Mouse (Mus musculus) gonadal fat pad, adult 2 months (tissue): ENCODE results near the gene Olfr155. TPM values are rescaled to one million over a fixed set of nuclear protein-coding genes. Genes with fewer than 3 reads are reported as not detected.

ENCODE experiments used
- DNase-seq: peaks from one replicate; pipeline ENCODE4 v3.0.0-alpha.2; 2012; ENCODE audit warnings: low read depth
- polyA plus RNA-seq: library from polyadenylated mRNA; depleted of rRNA; stranded (reverse); fragments of >200 nt; gene quantifications from 2 replicates; pipeline ENCODE4 v1.2.3, GENCODE M21; 2012; rRNA removed

Olfr155 gene
- polyA plus RNA-seq = not detected in 2 replicates

GRCm38 (mm10) chr4:43851265-43851664, at the start of gene Olfr155:
Olfr155 (plus strand) TSS chr4:43851565.
- no peak for DNase-seq

- no peak for DNase-seq
Observed at GRCm38 (mm10) chr4:43822896-43823550, 28.3 kb upstream of the Olfr155 start.

DNA sequence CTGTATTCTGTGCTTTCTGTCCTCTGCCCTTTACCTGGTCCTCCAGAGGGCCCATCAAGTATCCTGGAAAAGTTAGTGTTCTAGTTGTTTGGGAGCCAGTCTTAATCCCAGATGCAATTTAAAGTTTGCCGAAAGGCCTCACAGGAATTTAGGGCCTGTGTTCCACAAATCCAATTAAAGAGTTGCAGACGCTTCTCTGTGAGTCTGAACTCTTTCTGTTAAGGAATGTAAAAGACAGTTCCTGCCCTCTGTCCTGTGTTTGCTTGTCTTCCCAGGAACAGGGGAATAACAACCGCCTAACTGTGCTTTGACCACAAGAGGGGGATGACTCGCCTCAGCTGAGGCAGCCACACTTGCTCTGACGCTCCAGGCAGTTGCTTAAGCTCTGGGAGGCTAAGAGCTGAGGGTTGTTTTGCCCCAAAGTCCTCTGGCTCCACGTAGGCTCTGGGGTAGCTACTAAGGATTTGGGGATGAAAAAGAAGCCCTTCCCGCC, 27.5 kb upstream of the Olfr155 start, which contains the start of gene Olfr156:
Gene Olfr156, minus strand, starts transcription at position 51 of the 493 bp plus-strand sequence.
- no peak for DNase-seq

DNA sequence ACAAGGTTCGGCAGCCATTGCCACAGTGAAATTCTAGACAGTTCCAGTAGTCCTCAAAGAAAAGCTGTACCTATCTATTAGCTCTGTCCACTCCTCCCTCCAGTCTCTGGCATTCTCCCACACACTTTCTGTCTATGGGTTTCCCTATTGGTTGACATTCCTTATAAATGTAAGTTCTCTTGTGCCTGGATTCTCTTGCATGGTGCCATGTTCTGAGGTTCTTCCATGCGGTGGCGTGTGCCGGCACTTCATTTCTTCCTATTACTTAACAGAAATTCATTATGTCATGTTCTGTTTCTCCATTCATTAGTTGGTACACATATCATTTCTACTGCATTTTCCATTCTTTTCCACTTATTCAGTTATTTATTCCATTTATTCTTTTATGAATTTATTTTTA, 22.6 kb upstream of the Olfr155 start:
- DNase-seq = no peak

DNA sequence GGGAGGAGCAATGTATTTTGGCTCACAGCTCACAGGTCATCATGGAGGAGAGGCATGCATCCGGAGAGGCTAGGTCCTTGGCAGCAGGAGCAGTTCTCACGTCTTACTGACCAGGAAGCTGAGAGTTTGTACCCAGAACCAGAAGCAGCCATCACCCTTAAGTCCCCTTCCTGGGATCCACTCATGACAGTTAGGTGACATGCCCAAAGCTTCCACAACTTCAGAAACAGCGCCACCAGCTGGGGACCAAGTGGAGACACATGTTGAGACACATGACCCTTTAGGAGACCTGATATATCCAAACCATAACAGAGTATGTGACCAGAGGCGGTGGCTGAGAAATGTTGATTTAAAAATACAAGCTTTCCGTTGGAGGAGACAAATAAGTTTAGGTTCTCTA, 19.3 kb upstream of the Olfr155 start:
- no peak for DNase-seq

DNA sequence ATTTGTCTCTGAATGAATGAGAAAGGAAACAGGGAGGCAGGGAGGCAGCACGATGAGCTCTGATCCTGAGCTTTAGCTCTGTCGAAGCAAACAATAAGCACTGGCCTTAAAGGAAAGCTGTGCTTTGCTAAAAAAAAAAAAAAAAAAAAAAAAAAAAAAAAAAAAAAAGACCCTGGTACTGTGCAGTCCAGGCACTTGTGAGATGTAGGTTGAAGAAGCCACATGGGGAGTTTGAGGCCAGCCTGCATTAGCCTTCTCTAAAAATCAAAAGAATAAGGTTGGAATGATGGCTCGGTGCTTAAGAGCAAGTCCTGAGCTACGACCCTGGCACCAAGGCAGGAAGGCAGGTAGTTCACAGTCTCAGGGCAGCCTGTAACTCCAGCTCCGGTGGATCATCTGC, 17.6 kb upstream of the Olfr155 start:
- no peak for DNase-seq

- no peak for DNase-seq
Observed at GRCm38 (mm10) chr4:43834749-43835148, 16.6 kb upstream of the Olfr155 start.

GRCm38 (mm10) chr4:43838326-43838725, 13.0 kb upstream of the Olfr155 start:
- DNase-seq = no peak

- no peak for DNase-seq
Observed at GRCm38 (mm10) chr4:43840101-43840500, 11.3 kb upstream of the Olfr155 start, which contains the start of gene Olfr157. Olfr157 (minus strand) TSS chr4:43840201.

GRCm38 (mm10) chr4:43854101-43854500, 2.7 kb downstream of the Olfr155 start:
- no peak for DNase-seq

DNA sequence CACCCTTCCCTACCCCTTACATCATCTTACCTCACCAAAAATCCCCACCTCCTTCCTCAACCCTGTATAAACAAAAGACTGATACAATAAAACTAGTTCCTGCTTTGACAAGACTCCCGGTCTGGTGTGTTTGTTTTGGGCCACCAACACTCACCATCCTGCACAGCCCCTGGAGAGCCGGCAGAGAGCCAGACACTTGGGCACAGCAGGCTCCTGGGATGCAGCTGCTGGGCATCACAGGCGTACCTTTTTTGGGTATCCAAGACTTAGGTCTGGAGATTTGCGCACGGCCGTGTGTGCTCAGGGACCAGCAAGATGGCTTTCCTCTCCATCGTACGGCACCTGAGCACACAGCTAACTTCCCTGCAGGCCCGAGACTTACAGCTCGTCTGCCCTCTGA, 8.5 kb downstream of the Olfr155 start:
- no peak for DNase-seq

- DNase-seq = no peak
Observed at GRCm38 (mm10) chr4:43860744-43861519, 9.6 kb downstream of the Olfr155 start.

DNA sequence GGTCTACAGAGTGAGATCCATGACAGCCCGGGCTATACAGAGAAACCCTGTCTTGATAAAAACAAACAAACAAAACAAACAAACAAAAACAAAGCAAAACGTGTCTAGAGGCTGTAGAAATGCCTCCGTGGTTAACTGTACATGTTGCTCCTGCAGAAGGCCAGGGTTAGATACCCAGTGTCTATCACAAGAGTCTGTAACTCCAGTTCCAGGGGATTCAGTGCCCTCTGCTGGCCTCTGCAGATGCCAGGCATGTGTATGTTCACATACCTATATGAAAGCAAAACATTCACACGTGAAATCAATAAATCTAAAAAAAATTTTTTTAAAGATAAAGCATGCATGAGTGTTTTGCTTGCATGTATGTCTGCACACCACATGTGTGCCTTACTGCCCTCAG, 11.9 kb downstream of the Olfr155 start:
- no peak for DNase-seq

DNA sequence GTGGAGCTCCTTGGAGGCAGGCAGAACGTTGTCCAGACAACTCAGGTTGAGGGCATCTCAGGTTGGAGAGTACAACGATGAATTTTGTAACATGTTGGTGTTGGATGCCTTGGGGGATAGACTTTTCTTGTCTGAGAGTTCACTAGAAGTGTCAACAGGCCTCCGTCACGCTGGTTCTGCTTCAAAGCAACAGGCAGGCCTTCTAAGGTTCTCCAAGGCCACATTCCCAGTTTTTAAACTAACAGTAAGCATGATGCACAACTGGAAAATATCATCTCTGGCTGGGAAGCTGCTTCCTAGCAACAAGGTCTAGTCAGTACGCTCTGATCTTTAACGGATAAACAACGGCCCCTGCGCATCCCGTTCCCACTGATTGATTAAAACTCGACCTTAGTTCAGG, 18.5 kb downstream of the Olfr155 start:
- DNase-seq = no peak

DNA sequence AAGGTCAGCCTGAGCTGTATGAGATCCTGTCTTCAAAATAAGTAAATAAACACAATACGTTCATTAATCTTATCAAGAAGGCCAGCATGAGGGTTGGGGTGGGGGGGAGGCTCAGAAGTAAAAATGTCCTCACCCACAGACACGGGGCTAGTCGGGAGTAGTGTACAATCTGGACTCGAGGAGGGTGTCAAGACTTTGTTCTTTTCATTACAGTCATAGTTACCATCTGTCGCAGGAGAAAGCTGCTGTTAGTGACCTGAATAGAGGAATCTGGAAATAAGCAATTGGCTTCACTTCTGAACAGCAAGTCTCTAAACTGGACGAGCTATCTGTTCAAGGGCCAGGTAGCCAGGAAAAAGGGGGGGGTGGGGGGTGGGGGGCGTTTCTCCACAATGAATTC, 23.1 kb downstream of the Olfr155 start:
- no peak for DNase-seq

GRCm38 (mm10) chr4:43875160-43875918, 24.0 kb downstream of the Olfr155 start, which contains the start of gene Reck:
Reck (plus strand) TSS chr4:43875530.
- DNase-seq = no peak

GRCm38 (mm10) chr4:43875919-43876411, 24.6 kb downstream of the Olfr155 start:
- DNase-seq = no peak

- DNase-seq = no peak
Observed at GRCm38 (mm10) chr4:43877230-43877629, 25.9 kb downstream of the Olfr155 start.

GRCm38 (mm10) chr4:43878121-43878776, 26.9 kb downstream of the Olfr155 start:
- no peak for DNase-seq

GRCm38 (mm10) chr4:43879566-43879965, 28.2 kb downstream of the Olfr155 start:
- DNase-seq = no peak

DNA sequence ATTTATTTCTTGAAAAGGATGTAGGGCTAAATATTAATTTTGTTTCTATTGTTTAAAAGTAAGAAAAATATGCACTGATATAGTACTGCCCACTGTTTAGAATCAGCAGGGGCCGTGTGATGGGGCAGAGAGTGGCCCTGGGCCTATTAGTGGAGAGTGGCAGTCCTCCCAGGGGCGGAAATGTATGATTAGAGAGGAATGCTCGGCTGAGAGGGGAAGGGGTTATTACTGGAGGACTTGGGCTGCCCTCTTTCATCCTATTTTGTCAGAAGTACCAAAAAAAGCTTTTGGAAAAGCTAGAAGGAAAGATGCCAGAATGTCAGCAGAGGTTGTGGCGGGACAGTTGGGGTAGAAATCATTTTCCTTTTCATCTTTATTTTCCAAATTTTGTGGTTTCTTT, 32.8 kb downstream of the Olfr155 start:
- DNase-seq = no peak
